In genomic region chr9:107908410-107909158, GRCm38 (mm10) we compare ENCODE assay signal across 9 mouse cellular contexts. TPM values are rescaled to one million over a fixed set of nuclear protein-coding genes. Genes with fewer than 3 reads are reported as not detected.
A peak's percentile ranks its signal among the peaks of the same experiment; 100 is the strongest.
DNase-seq lines count a peak whose midpoint lies in the region; ATAC-seq and TF ChIP-seq lines count a peak whose summit lies in the region.
"Had no signal": no experiment of that assay in that cellular context is flagged by ENCODE, and none has a peak within 500 bp of the region (broad histone marks: within the 10 kb centered on the region; RNA-seq: fewer than 3 reads in every experiment).

No protein-coding gene starts in this region.

- peak overlapping the region; percentile 74 for H3K4me3 ChIP-seq in gastrocnemius, adult 2 months
- H3K4me3 ChIP-seq in brown adipose tissue, adult 24 weeks (ENCODE audit: insufficient read depth, low read depth, low read length): peak overlapping the region; percentile 38
- H3K4me3 ChIP-seq: midbrain, embryonic 12.5 days had no signal

- H3K4me1 ChIP-seq in brown adipose tissue, adult 24 weeks (ENCODE audit: control insufficient read depth, insufficient read depth, insufficient read length, low read length): no peaks in the 10 kb centered on the region

- intact Hi-C loops in gastrocnemius, adult 2 months (cut with DNase I): no loop called here
- intact Hi-C loops in gastrocnemius, postnatal 36 days (cut with DNase I): no loop called here
- intact Hi-C loops in heart, postnatal 36 days (cut with DNase I): no loop called here

- TF ChIP-seq CTCF in gastrocnemius, adult 2 months (IDR thresholded peaks at IDR 0.05): no peak

- H3K27ac ChIP-seq in gastrocnemius, adult 2 months: peak overlapping the region; percentile 79
- H3K27ac ChIP-seq in brown adipose tissue, adult 24 weeks (replicated peaks; ENCODE audit: low read depth, low read length): peak overlapping the region; percentile 48
- H3K27ac ChIP-seq: midbrain, embryonic 12.5 days had no signal

- ATAC-seq in erythroid progenitor cell, adult 5-6 weeks (replicated peaks; ENCODE audit: low FRiP score, poor library complexity, severe bottlenecking): no peak

- DNase-seq in gastrocnemius, adult 2 months: peak; percentile 54
- no peak for DNase-seq in gastrocnemius, postnatal 36 days
- peak; percentile 41 to 51 for DNase-seq in heart, postnatal 36 days
- DNase-seq in lung, postnatal 36 days: peak; percentile 80
- no peak for DNase-seq in layer of hippocampus, adult 9-10 months (ENCODE audit: low spot score)
- DNase-seq in kidney, adult 9 months: no peak

RNA-seq across cellular contexts. Expression of gene Mst1r, which starts 1.9 kb away (rescaled TPM):
- total RNA-seq in gastrocnemius, adult 2 months (2021): under 1 TPM; 0.54 to 0.81 TPM
- under 1 TPM; 0.59 to 0.61 TPM for total RNA-seq in gastrocnemius, postnatal 36 days (2021)
- 0.36 and 1.4 TPM in 2 replicates for polyA plus RNA-seq in brown adipose tissue, adult 24 weeks (2012; ENCODE audit: insufficient read depth, insufficient read length, missing spikeins)
- 1 to 10 TPM; 1.8 to 2.2 TPM for total RNA-seq in heart, postnatal 36 days (2021)
- not detected in 2 replicates for total RNA-seq in erythroid progenitor cell, adult 5-6 weeks (2015; ENCODE audit: low replicate concordance)
- total RNA-seq in erythroid progenitor cell, adult 5-6 weeks (2017; ENCODE audit: low replicate concordance): not detected in 2 replicates

RNA-seq across cellular contexts. Expression of gene Actl11, which starts 19.7 kb away (rescaled TPM):
- not detected for total RNA-seq in gastrocnemius, adult 2 months (2021)
- total RNA-seq in gastrocnemius, postnatal 36 days (2021): not detected
- polyA plus RNA-seq in brown adipose tissue, adult 24 weeks (2012; ENCODE audit: insufficient read depth, insufficient read length, missing spikeins): not detected in 2 replicates
- not detected for total RNA-seq in heart, postnatal 36 days (2021)
- not detected in 2 replicates for total RNA-seq in erythroid progenitor cell, adult 5-6 weeks (2015; ENCODE audit: low replicate concordance)
- not detected in 2 replicates for total RNA-seq in erythroid progenitor cell, adult 5-6 weeks (2017; ENCODE audit: low replicate concordance)
- polyA plus RNA-seq: midbrain, embryonic 12.5 days had no signal

RNA-seq across cellular contexts. Expression of gene Mon1a, which starts 20.6 kb away (rescaled TPM):
- 10 to 100 TPM in 1 of 2 experiments, 1 to 10 TPM in 1; 9.6 to 11.3 TPM for total RNA-seq in gastrocnemius, adult 2 months (2021)
- total RNA-seq in gastrocnemius, postnatal 36 days (2021): 10 to 100 TPM in 1 of 2 experiments, 1 to 10 TPM in 1; 8.7 to 10.4 TPM
- polyA plus RNA-seq in brown adipose tissue, adult 24 weeks (2012; ENCODE audit: insufficient read depth, insufficient read length, missing spikeins): 12.6 and 14.3 TPM in 2 replicates
- 10 to 100 TPM; 11.9 to 12.2 TPM for total RNA-seq in heart, postnatal 36 days (2021)
- not detected in 2 replicates for total RNA-seq in erythroid progenitor cell, adult 5-6 weeks (2015; ENCODE audit: low replicate concordance)
- total RNA-seq in erythroid progenitor cell, adult 5-6 weeks (2017; ENCODE audit: low replicate concordance): 0.64 and 3.3 TPM in 2 replicates

RNA-seq across cellular contexts. Expression of gene Camkv, which starts 26.9 kb away (rescaled TPM):
- under 1 TPM in 1 of 2 experiments, not detected in 1; 0.22 TPM for total RNA-seq in gastrocnemius, adult 2 months (2021)
- under 1 TPM in 1 of 2 experiments, not detected in 1; 0.28 TPM for total RNA-seq in gastrocnemius, postnatal 36 days (2021)
- not detected in 2 replicates for polyA plus RNA-seq in brown adipose tissue, adult 24 weeks (2012; ENCODE audit: insufficient read depth, insufficient read length, missing spikeins)
- not detected for total RNA-seq in heart, postnatal 36 days (2021)
- total RNA-seq in erythroid progenitor cell, adult 5-6 weeks (2015; ENCODE audit: low replicate concordance): not detected in 2 replicates
- total RNA-seq in erythroid progenitor cell, adult 5-6 weeks (2017; ENCODE audit: low replicate concordance): 0.13 TPM in 1 of 2 replicates, not detected in the other

RNA-seq across cellular contexts. Expression of gene Rbm6, which starts 35.5 kb away (rescaled TPM):
- total RNA-seq in gastrocnemius, adult 2 months (2021): 10 to 100 TPM; 22.0 to 22.7 TPM
- 10 to 100 TPM; 16.4 to 19.1 TPM for total RNA-seq in gastrocnemius, postnatal 36 days (2021)
- polyA plus RNA-seq in brown adipose tissue, adult 24 weeks (2012; ENCODE audit: insufficient read depth, insufficient read length, missing spikeins): 17.6 and 20.0 TPM in 2 replicates
- 10 to 100 TPM; 29.0 to 30.7 TPM for total RNA-seq in heart, postnatal 36 days (2021)
- total RNA-seq in erythroid progenitor cell, adult 5-6 weeks (2015; ENCODE audit: low replicate concordance): 176 and 204 TPM in 2 replicates
- total RNA-seq in erythroid progenitor cell, adult 5-6 weeks (2017; ENCODE audit: low replicate concordance): 216 and 260 TPM in 2 replicates

Comparison
In these comparisons a context has a peak if more than half of its experiments do, and no peak if none do; other contexts are left out.
1. DNase-seq: peak in gastrocnemius, adult 2 months (single experiment), heart, postnatal 36 days (2 of 2) and lung, postnatal 36 days (single experiment); none in gastrocnemius, postnatal 36 days (0 of 2), layer of hippocampus, adult 9-10 months (single experiment) and kidney, adult 9 months (single experiment).